Mouse (Mus musculus) MEL (cell line): ENCODE measurements around the gene Auts2. TPM values are rescaled to one million over a fixed set of nuclear protein-coding genes. Genes with fewer than 3 reads are reported as not detected.

Experiments
- DNase-seq: peaks from one replicate; pipeline ENCODE4 v3.0.0; 2011; ENCODE audit warnings: low read depth, low spot score
- H3K27ac ChIP-seq: 2 replicates; pipeline ENCODE4 v1.5.1; 2012; ENCODE audit warnings: low read depth, mild to moderate bottlenecking, control low read depth, low read length, moderate library complexity; ENCODE audit not compliant: control insufficient read depth
- H3K27me3 ChIP-seq, 2 experiments: fragments of 150-350 bp in 1 of 2; sonication (generic) in 1 of 2; 2 replicates each; pipeline ENCODE4 v1.6.1; 2012; ENCODE audit warnings: low read length in 2 of 2, mild to moderate bottlenecking in 2 of 2, improper control_type of control experiment in 1 of 2, moderate library complexity in 1 of 2; ENCODE audit not compliant: insufficient read depth in 2 of 2, control insufficient read depth in 1 of 2
- H3K36me3 ChIP-seq, 2 experiments: 2 replicates each; pipeline ENCODE4 v1.6.1; 2012 to 2014; ENCODE audit warnings: low read length in 2 of 2, improper control_type of control experiment in 1 of 2, inconsistent platforms in 1 of 2, mild to moderate bottlenecking in 1 of 2; ENCODE audit not compliant: insufficient read depth in 2 of 2, control insufficient read depth in 1 of 2
- H3K4me1 ChIP-seq, 2 experiments: fragments of 150-350 bp in 1 of 2; sonication (generic) in 1 of 2; 2 replicates each; pipeline ENCODE4 v1.6.1; 2012; ENCODE audit warnings: low read length in 2 of 2, improper control_type of control experiment in 1 of 2, mild to moderate bottlenecking in 1 of 2; ENCODE audit not compliant: insufficient read depth in 2 of 2, control insufficient read depth in 1 of 2
- H3K4me3 ChIP-seq, 2 experiments: fragments of 150-350 bp in 1 of 2; sonication (generic) in 1 of 2; 2 replicates each; pipeline ENCODE4 v1.5.1; 2012; ENCODE audit warnings: low read depth in 2 of 2, low read length in 2 of 2, mild to moderate bottlenecking in 2 of 2, moderate library complexity in 2 of 2, control low read depth in 1 of 2, improper control_type of control experiment in 1 of 2; ENCODE audit not compliant: control insufficient read depth in 1 of 2, insufficient read depth in 1 of 2
- H3K79me2 ChIP-seq: 2 replicates; pipeline ENCODE4 v1.6.1; 2012; ENCODE audit warnings: mild to moderate bottlenecking, low read length, moderate library complexity; ENCODE audit not compliant: control insufficient read depth, poor library complexity, insufficient read depth
- H3K9ac ChIP-seq: 2 replicates; pipeline ENCODE4 v1.6.1; 2012; ENCODE audit warnings: low read depth, mild to moderate bottlenecking, control low read depth, low read length, moderate library complexity; ENCODE audit not compliant: control insufficient read depth, poor library complexity, severe bottlenecking
- H3K9me3 ChIP-seq: fragments of 150-350 bp; sonication (generic); replicated peaks from 2 replicates; pipeline ENCODE4 v1.6.1; 2012; ENCODE audit warnings: mild to moderate bottlenecking, low read length, improper control_type of control experiment, moderate library complexity; ENCODE audit not compliant: insufficient read depth
- BHLHE40 ChIP-seq: IDR thresholded peaks from 2 replicates; pipeline ENCODE4 v1.6.1; 2012; ENCODE audit warnings: low read depth, mild to moderate bottlenecking, inconsistent platforms, low read length, improper control_type of control experiment, borderline replicate concordance
- CTCF ChIP-seq, 3 experiments: IDR thresholded peaks in 2 of 3; conservative IDR thresholded peaks in 1 of 3; 2 replicates each; pipeline ENCODE4 v1.5.1; 2011 to 2012; ENCODE audit warnings: low read length in 3 of 3, low read depth in 2 of 3, mild to moderate bottlenecking in 2 of 3, improper control_type of control experiment in 1 of 3, inconsistent platforms in 1 of 3, mixed read lengths in 1 of 3, moderate library complexity in 1 of 3; ENCODE audit not compliant: control insufficient read depth in 1 of 3, insufficient read depth in 1 of 3, poor library complexity in 1 of 3, severe bottlenecking in 1 of 3
- E2F4 ChIP-seq: IDR thresholded peaks from 2 replicates; pipeline ENCODE4 v1.6.1; 2011; ENCODE audit warnings: low read depth, low read length, improper control_type of control experiment, borderline replicate concordance
- ELF1 ChIP-seq: IDR thresholded peaks from 2 replicates; pipeline ENCODE4 v1.6.1; 2014; ENCODE audit warnings: low read depth, mild to moderate bottlenecking, inconsistent platforms, low read length, improper control_type of control experiment, moderate library complexity
- EP300 ChIP-seq, 2 experiments: IDR thresholded peaks; 2 replicates each; pipeline ENCODE4 v1.6.1; 2011; ENCODE audit warnings: improper control_type of control experiment in 2 of 2, low read length in 2 of 2, low read depth in 1 of 2, mild to moderate bottlenecking in 1 of 2
- ETS1 ChIP-seq: IDR thresholded peaks from 2 replicates; pipeline ENCODE4 v1.6.1; 2012; ENCODE audit warnings: low read depth, mild to moderate bottlenecking, inconsistent platforms, low read length, improper control_type of control experiment, moderate library complexity
- GABPA ChIP-seq: IDR thresholded peaks from 2 replicates; pipeline ENCODE4 v1.6.1; 2012; ENCODE audit warnings: low read depth, mild to moderate bottlenecking, inconsistent platforms, low read length, improper control_type of control experiment, moderate library complexity
- GATA1 ChIP-seq: IDR thresholded peaks from 2 replicates; pipeline ENCODE4 v1.6.1; 2011; ENCODE audit warnings: low read depth, low read length, improper control_type of control experiment
- HCFC1 ChIP-seq: IDR thresholded peaks from 2 replicates; pipeline ENCODE4 v1.6.1; 2012; ENCODE audit warnings: low read depth, mild to moderate bottlenecking, inconsistent platforms, low read length, improper control_type of control experiment, moderate library complexity
- JUND ChIP-seq: IDR thresholded peaks from 2 replicates; pipeline ENCODE4 v1.6.1; 2011; ENCODE audit warnings: low read depth, mild to moderate bottlenecking, improper control_type of control experiment, low read length
- MAFK ChIP-seq: IDR thresholded peaks from 2 replicates; pipeline ENCODE4 v1.6.1; 2011; ENCODE audit warnings: low read depth, mild to moderate bottlenecking, low read length, improper control_type of control experiment, borderline replicate concordance
- MAX ChIP-seq: IDR thresholded peaks from 2 replicates; pipeline ENCODE4 v1.6.1; 2011; ENCODE audit warnings: low read length, improper control_type of control experiment
- MAZ ChIP-seq: IDR thresholded peaks from 2 replicates; pipeline ENCODE4 v1.6.1; 2012; ENCODE audit warnings: low read depth, mild to moderate bottlenecking, inconsistent platforms, low read length, improper control_type of control experiment
- MEF2A ChIP-seq: IDR thresholded peaks from 2 replicates; pipeline ENCODE4 v1.6.1; 2014; ENCODE audit warnings: low read depth, mild to moderate bottlenecking, inconsistent platforms, low read length, improper control_type of control experiment; ENCODE audit not compliant: poor library complexity, insufficient replicate concordance, severe bottlenecking; ENCODE audit errors: extremely low read depth
- MXI1 ChIP-seq: IDR thresholded peaks from 2 replicates; pipeline ENCODE4 v1.6.1; 2011; ENCODE audit warnings: mild to moderate bottlenecking, low read depth, low read length, improper control_type of control experiment
- MYB ChIP-seq: IDR thresholded peaks from 2 replicates; pipeline ENCODE4 v1.6.1; 2011; ENCODE audit warnings: mild to moderate bottlenecking, low read depth, low read length, improper control_type of control experiment
- MYC ChIP-seq: IDR thresholded peaks from 2 replicates; pipeline ENCODE4 v1.6.1; 2011; ENCODE audit warnings: low read depth, mild to moderate bottlenecking, low read length, improper control_type of control experiment, moderate library complexity
- NRF1 ChIP-seq: IDR thresholded peaks from 2 replicates; pipeline ENCODE4 v1.6.1; 2014; ENCODE audit warnings: low read depth, mild to moderate bottlenecking, inconsistent platforms, low read length, improper control_type of control experiment, moderate library complexity; ENCODE audit not compliant: poor library complexity, insufficient read depth, severe bottlenecking
- POLR2AphosphoS2 ChIP-seq: IDR thresholded peaks from 2 replicates; pipeline ENCODE4 v1.6.1; 2011; ENCODE audit warnings: low read length, improper control_type of control experiment
- RAD21 ChIP-seq: IDR thresholded peaks from 2 replicates; pipeline ENCODE4 v1.6.1; 2011; ENCODE audit warnings: mild to moderate bottlenecking, low read depth, low read length, improper control_type of control experiment
- TAL1 ChIP-seq: IDR thresholded peaks from 2 replicates; pipeline ENCODE4 v1.6.1; 2012; ENCODE audit warnings: mild to moderate bottlenecking, inconsistent platforms, low read length, moderate library complexity, mixed read lengths
- UBTF ChIP-seq: IDR thresholded peaks from 2 replicates; pipeline ENCODE4 v1.6.1; 2012; ENCODE audit warnings: low read depth, mild to moderate bottlenecking, inconsistent platforms, low read length, improper control_type of control experiment, moderate library complexity, borderline replicate concordance; ENCODE audit not compliant: insufficient read depth
- USF2 ChIP-seq, 2 experiments: IDR thresholded peaks; 2 replicates each; pipeline ENCODE4 v1.6.1; 2011 to 2012; ENCODE audit warnings: improper control_type of control experiment in 2 of 2, low read length in 2 of 2, borderline replicate concordance in 1 of 2, inconsistent platforms in 1 of 2, low read depth in 1 of 2, mild to moderate bottlenecking in 1 of 2; ENCODE audit not compliant: insufficient read depth in 1 of 2
- ZMIZ1 ChIP-seq: IDR thresholded peaks from 2 replicates; pipeline ENCODE4 v1.6.1; 2012; ENCODE audit warnings: low read depth, mild to moderate bottlenecking, inconsistent platforms, low read length, improper control_type of control experiment, moderate library complexity
- polyA plus RNA-seq, 2 experiments: library from polyadenylated mRNA; stranded (reverse) in 1 of 2; unstranded in 1 of 2; fragments of >175 nt in 1 of 2; fragments of >200 nt in 1 of 2; gene quantifications; 2 replicates each; pipeline versions ENCODE4 v1.2.1 to v1.2.4; 2012; ENCODE audit warnings: low replicate concordance in 2 of 2, low read depth in 1 of 2; ENCODE audit not compliant: insufficient read length in 2 of 2, insufficient read depth in 1 of 2, missing spikeins in 1 of 2
- total RNA-seq: library from RNA; depleted of rRNA; stranded (reverse); fragments of 300-350 nt; gene quantifications from 2 replicates; pipeline ENCODE4 v1.2.3, GENCODE M21; 2012

Gene Auts2
- total and polyA plus RNA-seq, 3 experiments = not detected

DNA sequence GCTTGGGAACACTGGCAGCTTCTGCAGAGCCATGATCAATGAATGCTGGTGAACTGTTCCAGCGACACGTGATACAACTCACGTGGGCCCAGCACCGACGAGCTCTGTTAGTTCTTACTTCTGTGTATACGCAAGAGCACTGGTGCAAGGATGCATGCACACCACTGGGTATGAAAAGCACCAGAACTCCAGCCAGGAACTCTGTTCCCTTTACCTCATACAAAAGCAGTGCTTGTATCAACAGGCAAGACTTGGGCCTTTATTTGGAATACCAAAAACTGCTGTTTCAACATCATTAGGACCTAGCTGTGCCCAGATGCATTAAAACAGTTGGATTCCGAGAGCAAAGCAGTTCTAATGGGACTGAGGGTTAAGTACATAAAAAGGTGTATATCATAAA is 295.1 kb downstream of the Auts2 start:
- no peak for DNase-seq
- no peak overlapping the region for H3K4me3 ChIP-seq
- no peak overlapping the region for H3K27ac ChIP-seq
- no peaks in the 10 kb centered on the region for H3K4me1 ChIP-seq
- H3K9ac ChIP-seq = no peak overlapping the region
- H3K79me2 ChIP-seq = no peaks in the 10 kb centered on the region
- no peaks in the 10 kb centered on the region for H3K36me3 ChIP-seq
- no peaks in the 10 kb centered on the region for H3K9me3 ChIP-seq
- TF ChIP-seq RAD21 = no peak
- no peak for TF ChIP-seq HCFC1
- no peak for TF ChIP-seq BHLHE40
- TF ChIP-seq MAX = no peak
- no peak for TF ChIP-seq GATA1
- no peak for TF ChIP-seq CTCF (IDR thresholded peaks at IDR 0.05 in 2 of 3, conservative IDR thresholded peaks at IDR 0.05 in 1 of 3; ENCODE audit: control insufficient read depth in 1 of 3, insufficient read depth in 1 of 3, low read depth in 2 of 3, low read length in 3 of 3, poor library complexity in 1 of 3, severe bottlenecking in 1 of 3)
- TF ChIP-seq UBTF = no peak
- no peak for TF ChIP-seq NRF1
- H3K27me3 ChIP-seq = no peaks in the 10 kb centered on the region

DNA sequence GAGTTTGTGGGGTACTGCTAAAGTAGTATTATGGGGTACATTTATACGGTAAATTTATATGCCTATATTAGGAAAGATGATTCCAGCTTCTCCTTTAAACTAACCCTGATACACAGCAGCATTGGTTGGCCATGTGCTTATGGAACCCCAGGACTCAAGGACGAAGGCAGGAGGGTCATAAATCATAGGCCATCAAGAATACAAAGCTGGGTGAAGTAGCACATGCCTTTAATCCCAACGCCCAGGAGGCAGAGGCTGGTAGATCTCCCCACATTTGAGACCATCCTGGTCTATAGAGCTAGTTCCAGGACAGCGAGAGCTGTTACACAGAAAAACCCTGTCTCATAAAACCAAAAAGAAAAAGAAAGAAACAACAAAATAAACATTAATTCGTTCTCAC is 307.7 kb downstream of the Auts2 start:
- Histone ChIP-seq H3K27me3 (no peaks in the 10 kb centered on the region), H3K9ac (no peak overlapping the region), H3K4me3 (no peak overlapping the region), H3K4me1 (no peaks in the 10 kb centered on the region), H3K79me2 (no peaks in the 10 kb centered on the region), H3K9me3 (no peaks in the 10 kb centered on the region), H3K27ac (no peak overlapping the region), H3K36me3 (no peaks in the 10 kb centered on the region)
- no peak for DNase-seq
- no peak for TF ChIP-seq MYC
- TF ChIP-seq ELF1 = no peak
- no peak for TF ChIP-seq TAL1
- TF ChIP-seq MXI1 = no peak
- TF ChIP-seq USF2 (IDR thresholded peaks at IDR 0.05; ENCODE audit: borderline replicate concordance in 1 of 2, insufficient read depth in 1 of 2, low read depth in 1 of 2, low read length in 2 of 2) = no peak
- no peak for TF ChIP-seq E2F4
- TF ChIP-seq ETS1 = no peak
- no peak for TF ChIP-seq MAFK
- TF ChIP-seq RAD21 = no peak
- TF ChIP-seq ZMIZ1 = no peak
- TF ChIP-seq MEF2A = no peak
- no peak for TF ChIP-seq MYB
- no peak for TF ChIP-seq GABPA
- no peak for TF ChIP-seq JUND
- no peak for TF ChIP-seq POLR2AphosphoS2
- no peak for TF ChIP-seq MAZ
- no peak for TF ChIP-seq EP300 (IDR thresholded peaks at IDR 0.05; ENCODE audit: low read depth in 1 of 2, low read length in 2 of 2)
- TF ChIP-seq UBTF = no peak
- no peak for TF ChIP-seq GATA1
